Mouse (Mus musculus) kidney, adult 2 months (tissue): ENCODE data around the gene Zglp1. TPM values are rescaled to one million over a fixed set of nuclear protein-coding genes. Genes with fewer than 3 reads are reported as not detected.
A peak's percentile ranks its signal among the peaks of the same experiment; 100 is the strongest.

Source experiments
- DNase-seq: peaks from one replicate; pipeline ENCODE4 v3.0.0; 2021
- H3K27ac ChIP-seq: fragments of 200-500 bp; 2 replicates; pipeline ENCODE4 v1.5.1; 2012; ENCODE audit warnings: low read depth, low read length, control low read depth, inconsistent platforms; ENCODE audit not compliant: insufficient read depth
- H3K27me3 ChIP-seq: fragments of 200-500 bp; replicated peaks from 2 replicates; pipeline ENCODE4 v1.6.1; 2012; ENCODE audit warnings: mild to moderate bottlenecking, moderate library complexity, low read length, inconsistent platforms; ENCODE audit not compliant: control insufficient read depth, insufficient read depth
- H3K36me3 ChIP-seq: fragments of 200-500 bp; 2 replicates; pipeline ENCODE4 v1.6.1; 2012; ENCODE audit warnings: mild to moderate bottlenecking, moderate library complexity, low read length, inconsistent platforms; ENCODE audit not compliant: control insufficient read depth, insufficient read depth
- H3K4me1 ChIP-seq: fragments of 200-500 bp; 2 replicates; pipeline ENCODE4 v1.6.1; 2011; ENCODE audit warnings: low read length; ENCODE audit not compliant: control insufficient read depth, insufficient read depth
- H3K4me3 ChIP-seq: fragments of 200-500 bp; 2 replicates; pipeline ENCODE4 v1.5.1; 2011; ENCODE audit warnings: mild to moderate bottlenecking, low read depth, low read length, control low read depth; ENCODE audit not compliant: insufficient read depth
- CTCF ChIP-seq: fragments of 200-500 bp; conservative IDR thresholded peaks from 2 replicates; pipeline ENCODE4 v1.5.1; 2011; ENCODE audit warnings: low read depth, mild to moderate bottlenecking, control low read depth, low read length, moderate library complexity, mixed read lengths; ENCODE audit not compliant: insufficient read depth, insufficient read length
- POLR2A ChIP-seq: fragments of 200-500 bp; IDR thresholded peaks from one replicate; pipeline ENCODE4 v1.6.1; 2011; ENCODE audit warnings: low read depth, low read length, control low read depth
- WGBS: fragments of 180-500 bp; shearing (Covaris S2); methylation state at CpG from one replicate; pipeline ENCODE4 v1.1.7; 2018; 5-methylcytosine and 5-hydroxymethylcytosine counted together
- polyA plus RNA-seq: library from polyadenylated mRNA; depleted of rRNA; stranded (reverse); fragments of >200 nt; gene quantifications from 2 replicates; pipeline ENCODE4 v1.2.3, GENCODE M21; 2012

Gene Zglp1
- polyA plus RNA-seq, 1 experiment, result not detected

DNA sequence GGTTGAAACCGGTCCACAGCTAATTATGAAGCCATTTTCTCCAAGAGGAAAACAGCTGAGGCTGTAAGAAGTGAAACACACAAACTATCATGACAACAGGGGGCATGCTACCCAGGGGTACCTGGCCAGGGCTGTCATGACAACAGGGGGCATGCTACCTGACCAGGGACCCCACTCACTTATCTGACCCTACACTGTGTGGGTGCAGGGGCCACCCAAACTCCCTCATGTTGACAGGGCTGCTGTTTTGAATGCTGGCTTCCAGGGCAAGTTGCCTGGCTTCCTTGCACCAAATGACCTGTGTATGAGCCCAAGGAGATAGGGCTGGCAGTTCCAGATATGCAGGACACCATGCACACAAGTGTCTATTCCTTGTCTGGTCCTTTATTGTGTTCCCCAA is 23.6 kb upstream of the Zglp1 start:
- WGBS, result 76% methylated on average over 1 of the region's 1 CpGs
- DNase-seq, result no peak
- Histone ChIP-seq H3K4me3 (peak overlapping the region; percentile 78), H3K27ac (no peak overlapping the region), H3K4me1 (peaks cover 4% of the 10 kb centered on the region; the same call in 1 of the 2 replicates), H3K27me3 (no peaks in the 10 kb centered on the region), H3K36me3 (0 out of 2 replicates have a peak, but pooled peaks cover 3% of the 10 kb centered on the region)
- TF ChIP-seq POLR2A (no peak), CTCF (no peak)

DNA sequence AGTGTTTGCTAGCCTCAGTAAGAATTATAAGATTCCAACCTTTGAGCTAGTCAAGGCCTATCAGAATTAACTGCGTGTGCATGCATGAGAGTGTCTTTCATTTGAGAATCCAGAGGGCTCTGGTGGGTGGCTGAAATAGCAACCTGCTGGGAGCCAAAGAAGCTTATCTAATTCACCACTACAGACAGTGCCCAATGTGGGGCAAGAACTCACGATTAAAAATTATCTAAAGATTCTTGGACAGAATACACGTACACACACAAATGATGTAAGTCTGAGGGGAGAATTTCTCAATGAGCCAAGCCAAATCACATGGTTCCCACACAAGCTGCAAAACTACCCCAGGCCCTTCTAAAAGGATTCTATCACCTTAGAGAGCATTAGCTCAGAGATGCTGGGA is 16.4 kb upstream of the Zglp1 start:
- H3K27me3 ChIP-seq, result no peaks in the 10 kb centered on the region
- H3K4me1 ChIP-seq, result no peaks in the 10 kb centered on the region
- WGBS, result 70% methylated on average over 3 of the region's 3 CpGs
- DNase-seq, result no peak
- H3K27ac ChIP-seq, result no peak overlapping the region
- H3K4me3 ChIP-seq, result no peak overlapping the region
- no peak for TF ChIP-seq CTCF
- no peak for TF ChIP-seq POLR2A
- H3K36me3 ChIP-seq, result peaks cover 7% of the 10 kb centered on the region

DNA sequence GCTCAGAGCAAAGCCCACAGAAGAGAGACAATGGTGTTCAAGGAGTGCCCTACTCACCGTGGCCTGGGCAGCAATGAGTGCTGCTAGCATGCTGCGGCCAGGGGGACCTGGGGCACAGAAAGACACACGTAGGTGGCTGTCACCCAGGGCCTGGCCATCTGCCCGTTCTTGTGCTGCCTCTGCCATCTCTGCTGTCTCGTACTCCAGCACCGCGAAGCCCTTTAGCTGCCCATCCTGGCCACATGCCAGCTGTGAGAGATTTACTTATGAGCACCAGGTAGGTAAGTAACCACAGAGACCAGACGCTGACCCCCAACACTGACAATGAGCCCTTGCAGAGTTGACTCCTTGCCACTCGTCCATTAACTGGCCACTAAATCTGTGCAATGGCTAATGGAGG is 14.2 kb upstream of the Zglp1 start:
- no peak for DNase-seq
- Histone ChIP-seq H3K27ac (no peak overlapping the region), H3K4me1 (no peaks in the 10 kb centered on the region), H3K27me3 (no peaks in the 10 kb centered on the region), H3K36me3 (peaks cover 6% of the 10 kb centered on the region), H3K4me3 (no peak overlapping the region)
- WGBS, result 80% methylated on average over 9 of the region's 9 CpGs
- TF ChIP-seq CTCF, result no peak
- no peak for TF ChIP-seq POLR2A

DNA sequence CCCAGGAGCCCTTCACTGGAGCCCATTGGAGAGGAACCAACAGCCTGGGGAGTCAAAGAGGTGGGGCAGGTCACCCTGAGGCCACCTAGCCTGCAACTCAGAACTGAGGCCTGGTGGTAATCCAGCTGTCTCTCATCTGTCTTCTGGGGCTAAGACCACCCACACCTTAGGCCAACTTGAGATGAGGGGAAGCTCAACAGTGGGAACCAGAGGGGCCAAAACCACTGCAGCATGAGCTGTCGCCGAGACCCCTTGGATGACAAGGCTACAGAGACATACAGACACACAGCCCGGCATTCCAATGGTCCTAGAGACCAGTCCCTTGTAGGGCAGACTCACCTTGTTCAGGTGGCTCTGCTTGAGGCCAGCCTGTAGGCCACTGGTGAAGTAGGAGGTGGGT is 8.7 kb upstream of the Zglp1 start:
- peaks cover 4% of the 10 kb centered on the region; the same call in 1 of the 2 replicates for H3K4me1 ChIP-seq
- DNase-seq, result no peak
- peaks cover 5% of the 10 kb centered on the region for H3K36me3 ChIP-seq
- H3K4me3 ChIP-seq, result no peak overlapping the region
- no peak overlapping the region for H3K27ac ChIP-seq
- H3K27me3 ChIP-seq, result no peaks in the 10 kb centered on the region
- no peak for TF ChIP-seq CTCF
- TF ChIP-seq POLR2A, result no peak
- 81% methylated on average over 3 of the region's 3 CpGs for WGBS

DNA sequence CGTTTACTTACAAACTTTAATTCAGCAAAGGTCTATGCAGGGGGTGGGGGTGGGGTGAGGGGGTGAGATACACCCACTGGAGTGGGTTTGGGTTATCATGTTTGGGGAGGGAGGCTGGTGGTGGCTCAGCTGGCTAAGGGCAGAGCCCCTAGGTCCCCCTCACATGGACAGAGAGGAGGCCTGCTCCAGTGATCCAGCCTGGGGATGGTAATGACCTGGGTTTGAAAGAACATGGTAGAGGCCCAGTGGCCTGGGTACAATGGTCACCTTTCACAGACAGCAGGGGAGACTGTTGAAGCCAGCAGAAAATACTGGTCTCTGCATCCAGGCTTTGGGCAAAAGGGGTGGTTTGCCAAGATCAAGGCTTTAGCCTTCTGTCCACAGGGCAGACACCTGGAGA is 7.3 kb upstream of the Zglp1 start:
- no peak for TF ChIP-seq POLR2A
- no peak for TF ChIP-seq CTCF
- Histone ChIP-seq H3K36me3 (no peaks in the 10 kb centered on the region), H3K4me1 (peaks cover 4% of the 10 kb centered on the region; the same call in 1 of the 2 replicates), H3K27me3 (no peaks in the 10 kb centered on the region), H3K27ac (no peak overlapping the region), H3K4me3 (no peak overlapping the region)
- 50% methylated on average over 1 of the region's 1 CpGs for WGBS
- no peak for DNase-seq

DNA sequence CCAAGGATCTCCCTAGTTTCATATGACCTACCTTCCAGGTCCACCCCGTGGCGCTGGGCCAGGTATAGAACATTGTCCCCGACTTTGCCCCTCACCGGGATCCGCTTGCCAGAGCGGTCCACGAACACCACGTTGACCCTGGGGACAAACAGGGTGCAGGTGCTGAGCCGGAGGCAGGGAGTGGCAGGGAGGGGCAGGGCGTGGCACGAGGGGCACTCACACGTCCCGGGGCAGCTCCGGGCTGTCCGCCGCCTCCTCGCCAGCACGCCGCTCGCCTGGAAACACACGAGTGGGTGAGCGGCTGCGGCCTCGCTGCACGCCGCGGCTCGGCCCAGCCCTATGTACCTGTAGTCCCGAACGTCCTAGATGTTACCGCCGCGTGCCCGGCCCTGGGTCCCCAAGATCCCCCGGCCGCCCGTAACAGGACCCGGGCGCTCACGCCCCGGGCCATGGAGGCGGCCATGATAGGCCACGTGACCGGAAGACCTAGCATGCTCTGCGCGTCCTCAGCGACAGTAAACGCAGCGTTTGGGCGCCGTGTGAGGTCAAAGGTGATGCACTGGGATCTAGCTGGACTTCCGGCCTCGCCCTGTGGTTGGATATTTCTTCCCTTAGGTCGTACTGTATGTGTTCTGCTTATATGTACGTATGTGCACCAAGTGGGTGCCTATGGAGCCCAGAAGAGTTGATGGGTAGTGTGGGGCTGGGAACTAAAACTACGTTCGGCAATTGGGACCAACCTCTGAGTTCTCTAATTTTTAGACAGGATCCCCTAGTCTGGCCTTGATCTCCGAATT is 6.3 kb upstream of the Zglp1 start, which contains the start of the genes Gm49373 and Fdx1l:
TSS of gene Gm49373 (minus strand) at position 53 of the 797 bp plus-strand sequence.
TSS of gene Fdx1l (minus strand) at position 571 of the 797 bp plus-strand sequence.
- DNase-seq, result peak; percentile 96
- H3K4me1 ChIP-seq, result peaks cover 4% of the 10 kb centered on the region; the same call in 1 of the 2 replicates
- peak within 1 kb of the TSS; percentile 54 for H3K27ac ChIP-seq
- 2% methylated on average over 58 of the region's 58 CpGs for WGBS
- TF ChIP-seq POLR2A, result peak; percentile 35
- no peak for TF ChIP-seq CTCF
- no peaks in the 10 kb centered on the region for H3K27me3 ChIP-seq
- H3K36me3 ChIP-seq, result no peaks in the 10 kb centered on the region
- H3K4me3 ChIP-seq, result peak within 1 kb of the TSS; percentile 85

DNA sequence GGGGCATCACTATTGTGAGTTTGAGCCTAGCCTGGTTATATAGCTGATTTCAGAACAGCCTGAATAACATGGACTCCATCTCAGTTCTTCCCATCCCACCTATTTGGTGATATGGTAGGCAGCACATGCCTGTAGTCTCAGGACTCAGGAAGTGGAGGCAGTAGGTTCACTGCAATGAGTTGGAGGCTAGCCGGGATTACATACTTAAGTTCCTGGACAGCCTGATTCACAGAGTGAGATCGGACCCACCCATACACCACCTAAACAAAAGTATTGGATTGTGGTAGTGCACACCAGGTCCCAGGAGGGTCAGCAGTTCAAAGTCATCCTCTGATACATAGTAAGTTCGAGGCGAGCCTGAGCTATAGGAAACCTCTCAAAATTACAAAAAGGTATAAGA is 5.7 kb upstream of the Zglp1 start:
- H3K4me3 ChIP-seq, result peak overlapping the region; percentile 85
- H3K4me1 ChIP-seq, result peaks cover 4% of the 10 kb centered on the region; the same call in 1 of the 2 replicates
- TF ChIP-seq POLR2A, result no peak
- no peak for TF ChIP-seq CTCF
- WGBS, result 8% methylated on average over 4 of the region's 4 CpGs
- no peak overlapping the region for H3K27ac ChIP-seq
- H3K36me3 ChIP-seq, result no peaks in the 10 kb centered on the region
- no peak for DNase-seq
- H3K27me3 ChIP-seq, result no peaks in the 10 kb centered on the region
